Mouse (Mus musculus) cortical plate, adult 2 months (tissue): ENCODE measurements at regions not wholly inside any gene's neighbourhood (a gene's known extent, or its start where the extent isn't known, plus 50 kb on each side); places are given as distances from the start of the nearest gene placed in this dataset.

Source experiments
- CTCF ChIP-seq: fragments of 200-500 bp; IDR thresholded peaks from 2 replicates; pipeline ENCODE4 v1.5.1; 2011; ENCODE audit warnings: mild to moderate bottlenecking, control low read depth, low read length; ENCODE audit not compliant: insufficient read depth; ENCODE audit errors: extremely low read depth
- POLR2A ChIP-seq: fragments of 200-500 bp; IDR thresholded peaks from 2 replicates; pipeline ENCODE4 v1.6.1; 2011; ENCODE audit warnings: mild to moderate bottlenecking, low read length, control low read depth; ENCODE audit not compliant: insufficient read depth; ENCODE audit errors: extremely low read depth

DNA sequence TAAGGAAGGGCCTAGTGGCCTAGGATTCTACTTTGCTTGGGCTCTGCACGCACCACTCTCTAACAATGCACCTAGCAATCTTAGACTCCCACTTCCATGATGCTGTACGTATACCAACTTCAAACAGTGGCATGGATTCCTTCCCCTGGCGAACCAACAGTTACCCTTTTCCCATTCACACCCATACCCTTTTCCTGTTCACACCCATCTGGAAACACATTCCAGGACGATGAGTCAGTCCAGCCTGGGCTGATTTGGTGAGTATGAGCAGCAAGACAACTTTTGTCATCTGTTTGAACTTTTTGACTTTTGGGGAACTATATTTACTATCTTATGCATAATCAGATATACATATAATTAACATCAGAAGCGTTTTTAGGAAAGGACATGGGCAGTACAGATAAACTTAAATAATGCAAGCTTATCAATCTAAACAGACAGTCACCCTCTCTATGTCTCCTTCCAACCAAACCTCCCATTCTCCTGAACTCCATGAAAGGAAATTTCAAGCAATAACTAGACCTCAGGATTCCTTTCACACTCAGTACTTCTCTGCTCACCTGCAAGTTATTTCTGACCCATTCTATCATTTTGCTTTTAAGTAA, 1152.7 kb downstream of the 9330182O14Rik start:
- TF ChIP-seq CTCF (no peak), POLR2A (no peak)
